Comparison of ENCODE assay signal across 8 mouse cellular contexts in genomic region chr7:101933300-101933699, GRCm38 (mm10). TPM values are rescaled to one million over a fixed set of nuclear protein-coding genes. Genes with fewer than 3 reads are reported as not detected.
DNase-seq lines count a peak whose midpoint lies in the region; ATAC-seq and TF ChIP-seq lines count a peak whose summit lies in the region.

No protein-coding gene starts in this region.

- H3K4me2 ChIP-seq in intestine, embryonic 16.5 days (ENCODE audit: low read depth, low read length) = peak overlapping the region; percentile 78

- WGBS in intestine, embryonic 16.5 days = 3% methylated on average over 15 of the region's 15 CpGs

- no peak for TF ChIP-seq CTCF in embryonic fibroblast, embryonic 13.5 days (IDR thresholded peaks at IDR 0.05; ENCODE audit: borderline replicate concordance, insufficient read depth, low read length)

- H3K36me3 ChIP-seq in intestine, embryonic 16.5 days (ENCODE audit: control insufficient read depth, insufficient read depth, low read length) = no peaks in the 10 kb centered on the region

- H3K27ac ChIP-seq in embryonic fibroblast, embryonic 13.5 days (ENCODE audit: insufficient read depth, low read length) = peak overlapping the region; percentile 85
- H3K27ac ChIP-seq in intestine, embryonic 16.5 days (ENCODE audit: low read length) = peak overlapping the region; percentile 82

- no peak for TF ChIP-seq POLR2A in embryonic fibroblast, embryonic 13.5 days (IDR thresholded peaks at IDR 0.05; ENCODE audit: low read depth, low read length)

- no peaks in the 10 kb centered on the region for H3K9me3 ChIP-seq in intestine, embryonic 16.5 days (ENCODE audit: control insufficient read depth, low read length)

- peak overlapping the region; percentile 59 for H3K4me3 ChIP-seq in embryonic fibroblast, embryonic 13.5 days (ENCODE audit: insufficient read depth, low read length)
- peak overlapping the region; percentile 73 for H3K4me3 ChIP-seq in intestine, embryonic 16.5 days (ENCODE audit: low read length)

- H3K9ac ChIP-seq in intestine, embryonic 16.5 days (ENCODE audit: low read depth, low read length) = peak overlapping the region; percentile 75

- H3K4me1 ChIP-seq in embryonic fibroblast, embryonic 13.5 days (ENCODE audit: control insufficient read depth, insufficient read depth, low read length) = peaks cover 2% of the 10 kb centered on the region; the same call in 1 of the 2 replicates
- peaks cover 12% of the 10 kb centered on the region for H3K4me1 ChIP-seq in intestine, embryonic 16.5 days (ENCODE audit: control insufficient read depth, insufficient read depth, low read length)

- no peaks in the 10 kb centered on the region for H3K27me3 ChIP-seq in intestine, embryonic 16.5 days (replicated peaks; ENCODE audit: control insufficient read depth, insufficient read depth, low read length)

- peak; percentile 12 for DNase-seq in layer of hippocampus, adult 9-11 months
- no peak for DNase-seq in layer of hippocampus, adult 11-12 months (ENCODE audit: low spot score)
- DNase-seq in Muller cell, postnatal 12 days (ENCODE audit: inconsistent ontology term) = peak; percentile 51
- no peak for DNase-seq in cerebellum, adult 9-10 months
- no peak for DNase-seq in adipocyte (ENCODE audit: low spot score)

- ATAC-seq in intestine, embryonic 16.5 days = peak; percentile 52
- ATAC-seq in megakaryocyte progenitor cell, adult 5-6 weeks (replicated peaks; ENCODE audit: poor library complexity) = peak; percentile 27

RNA-seq across cellular contexts. Expression of gene Lrrc51, which starts 0.4 kb away (rescaled TPM):
- 5.8 and 6.0 TPM in 2 replicates for polyA plus RNA-seq in embryonic fibroblast, embryonic 13.5 days (2011; ENCODE audit: insufficient read length, low read depth, missing spikeins)
- polyA plus RNA-seq in intestine, embryonic 16.5 days (2015; fragmentation: Nextera tagmentation; extraction: Ambion mirVana) = 9.7 and 10.1 TPM in 2 replicates
- 1.9 and 3.8 TPM in 2 replicates for total RNA-seq in megakaryocyte progenitor cell, adult 5-6 weeks (2015)
- 1.0 TPM in 1 of 2 replicates, not detected in the other for total RNA-seq in megakaryocyte progenitor cell, adult 5-6 weeks (2017)

RNA-seq across cellular contexts. Expression of gene Numa1, which starts 0.6 kb away (rescaled TPM):
- 110 and 128 TPM in 2 replicates for polyA plus RNA-seq in embryonic fibroblast, embryonic 13.5 days (2011; ENCODE audit: insufficient read length, low read depth, missing spikeins)
- 39.9 and 41.9 TPM in 2 replicates for polyA plus RNA-seq in intestine, embryonic 16.5 days (2015; fragmentation: Nextera tagmentation; extraction: Ambion mirVana)
- total RNA-seq in megakaryocyte progenitor cell, adult 5-6 weeks (2015) = 83.1 and 93.8 TPM in 2 replicates
- total RNA-seq in megakaryocyte progenitor cell, adult 5-6 weeks (2017) = 156 and 190 TPM in 2 replicates

RNA-seq across cellular contexts. Expression of gene Tomt, which starts 27.1 kb away (rescaled TPM):
- polyA plus RNA-seq in embryonic fibroblast, embryonic 13.5 days (2011; ENCODE audit: insufficient read length, low read depth, missing spikeins) = not detected in 2 replicates
- 0.24 and 0.28 TPM in 2 replicates for polyA plus RNA-seq in intestine, embryonic 16.5 days (2015; fragmentation: Nextera tagmentation; extraction: Ambion mirVana)
- 0.10 TPM in 1 of 2 replicates, not detected in the other for total RNA-seq in megakaryocyte progenitor cell, adult 5-6 weeks (2015)
- total RNA-seq in megakaryocyte progenitor cell, adult 5-6 weeks (2017) = 0.07 TPM in 1 of 2 replicates, not detected in the other

RNA-seq across cellular contexts. Expression of gene Lamtor1, which starts 27.6 kb away (rescaled TPM):
- polyA plus RNA-seq in embryonic fibroblast, embryonic 13.5 days (2011; ENCODE audit: insufficient read length, low read depth, missing spikeins) = 132 and 151 TPM in 2 replicates
- 236 and 245 TPM in 2 replicates for polyA plus RNA-seq in intestine, embryonic 16.5 days (2015; fragmentation: Nextera tagmentation; extraction: Ambion mirVana)
- 74.7 and 91.8 TPM in 2 replicates for total RNA-seq in megakaryocyte progenitor cell, adult 5-6 weeks (2015)
- 75.0 and 75.7 TPM in 2 replicates for total RNA-seq in megakaryocyte progenitor cell, adult 5-6 weeks (2017)

Comparison
In these comparisons a context has a peak if more than half of its experiments do, and no peak if none do; other contexts are left out.
1. DNase-seq: peak in layer of hippocampus, adult 9-11 months (single experiment) and Muller cell, postnatal 12 days (single experiment); none in layer of hippocampus, adult 11-12 months (single experiment), cerebellum, adult 9-10 months (single experiment) and adipocyte (single experiment).